Mouse (Mus musculus) frontal cortex, postnatal 36 days (tissue): Measurements from ENCODE around the gene Hacd1.

Experiments
- DNase-seq, 2 experiments: peaks; one replicate each; pipeline ENCODE4 v3.0.0; 2022; ENCODE audit warnings: low spot score in 2 of 2

The Hacd1 gene

GRCm38 (mm10) chr2:14005121-14005520 is 50.8 kb downstream of the Hacd1 start:
- DNase-seq, result no peak

- no peak for DNase-seq
These were observed 95.8 kb downstream of the Hacd1 start for GRCm38 (mm10) chr2:13960136-13960535.

GRCm38 (mm10) chr2:13956463-13956862 is 99.5 kb downstream of the Hacd1 start:
- no peak for DNase-seq

- peak in 1 of 2 experiments; percentile 13 for DNase-seq
These were observed 117.8 kb downstream of the Hacd1 start for GRCm38 (mm10) chr2:13938118-13938517.

- DNase-seq, result no peak
These were observed 120.6 kb downstream of the Hacd1 start for GRCm38 (mm10) chr2:13935343-13935742.

DNA sequence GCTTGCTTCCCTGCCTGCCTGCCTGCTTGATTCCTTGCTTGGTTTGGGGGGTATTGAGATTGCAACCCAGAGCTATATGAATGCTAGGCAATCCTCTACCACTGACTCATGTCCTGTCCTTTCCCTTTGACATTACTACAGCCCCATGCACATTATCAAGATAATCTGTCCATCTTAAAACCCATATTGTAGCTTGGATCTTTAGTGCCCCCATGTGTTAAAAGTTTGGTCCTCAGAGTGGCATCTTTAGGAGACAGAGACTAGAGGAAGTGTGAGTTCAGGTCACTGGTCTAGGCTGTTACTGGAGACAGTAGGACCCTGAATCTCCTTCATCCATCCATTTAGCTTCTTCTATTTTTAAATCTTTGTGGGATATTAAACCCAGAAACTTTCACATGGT is 123.7 kb downstream of the Hacd1 start:
- DNase-seq, result no peak

DNA sequence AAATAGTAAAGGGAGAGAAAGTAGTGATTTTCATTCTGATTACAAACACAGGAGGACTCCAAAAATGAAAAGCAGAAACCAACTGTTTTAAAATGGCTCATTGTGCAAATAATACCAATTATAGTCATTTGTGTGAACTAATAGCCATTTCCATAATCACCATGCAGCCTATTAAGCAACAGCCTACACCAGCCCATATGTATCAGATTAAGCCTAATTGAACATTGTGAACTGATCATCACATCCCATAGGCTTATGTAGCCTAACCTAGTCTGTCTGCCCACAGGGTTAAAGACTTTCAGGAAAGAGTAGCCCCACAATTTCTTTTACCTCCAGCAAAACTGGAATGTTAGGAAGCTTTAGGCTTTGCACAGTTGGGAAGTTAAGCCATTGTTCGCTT is 125.2 kb downstream of the Hacd1 start:
- no peak for DNase-seq

- DNase-seq, result no peak
These were observed 167.4 kb downstream of the Hacd1 start for GRCm38 (mm10) chr2:13888568-13888967.

DNA sequence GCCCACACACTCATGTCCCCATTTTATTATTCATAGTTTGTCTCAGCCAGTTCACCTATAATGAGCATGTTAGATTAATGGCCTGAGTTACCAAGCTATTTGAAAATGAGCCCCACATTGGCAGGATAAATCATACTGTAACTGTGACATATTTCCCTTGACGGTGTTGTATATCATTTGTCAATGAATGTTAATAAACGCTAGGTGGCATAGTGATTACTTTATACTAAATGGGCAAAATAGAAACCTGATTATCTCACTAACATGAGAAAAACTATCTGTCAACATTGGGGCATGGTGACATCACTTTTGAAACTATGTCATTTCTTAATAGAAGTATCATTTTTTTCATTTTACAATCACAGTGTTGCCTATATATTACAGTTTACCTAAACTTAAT is 198.5 kb downstream of the Hacd1 start:
- DNase-seq, result no peak

GRCm38 (mm10) chr2:13855510-13855909 is 200.4 kb downstream of the Hacd1 start:
- DNase-seq, result peak in 1 of 2 experiments; percentile 1

DNA sequence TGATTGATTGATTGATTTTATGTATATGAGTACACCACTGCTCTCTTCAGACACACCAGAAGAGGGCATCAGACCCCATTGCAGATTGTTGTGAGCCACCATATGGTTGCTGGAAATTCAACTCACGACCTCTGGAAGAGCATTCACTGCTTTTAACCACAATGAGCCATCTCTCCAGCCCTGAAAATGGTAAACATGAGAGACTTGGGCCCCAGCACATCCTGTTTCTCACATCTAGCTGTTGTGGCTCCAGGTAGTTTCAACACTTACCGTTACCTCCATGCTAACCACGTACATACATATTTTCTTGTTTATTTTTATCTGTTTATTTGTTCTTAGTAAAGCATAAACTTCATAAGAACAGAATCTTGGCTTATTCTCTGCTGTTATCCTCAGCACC is 219.6 kb downstream of the Hacd1 start:
- DNase-seq, result no peak

DNA sequence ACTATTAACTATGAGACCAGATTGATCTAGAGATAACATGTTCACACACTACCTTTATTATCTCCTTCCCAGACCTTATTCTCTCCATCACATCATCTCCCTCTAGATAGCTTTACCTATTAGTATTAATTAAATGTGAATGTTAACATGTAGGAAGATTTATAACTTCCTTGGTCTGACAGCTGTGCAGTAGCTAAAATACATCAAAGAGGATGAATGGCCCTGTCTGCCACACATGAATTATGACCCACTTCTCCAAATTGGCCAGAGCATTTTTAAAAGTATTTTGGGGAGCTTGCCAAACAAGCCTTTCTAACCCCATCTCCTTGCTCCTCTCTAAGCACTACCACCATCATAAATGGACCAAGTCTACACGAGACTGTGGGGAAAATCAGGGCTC is 220.9 kb downstream of the Hacd1 start:
- DNase-seq, result no peak

DNA sequence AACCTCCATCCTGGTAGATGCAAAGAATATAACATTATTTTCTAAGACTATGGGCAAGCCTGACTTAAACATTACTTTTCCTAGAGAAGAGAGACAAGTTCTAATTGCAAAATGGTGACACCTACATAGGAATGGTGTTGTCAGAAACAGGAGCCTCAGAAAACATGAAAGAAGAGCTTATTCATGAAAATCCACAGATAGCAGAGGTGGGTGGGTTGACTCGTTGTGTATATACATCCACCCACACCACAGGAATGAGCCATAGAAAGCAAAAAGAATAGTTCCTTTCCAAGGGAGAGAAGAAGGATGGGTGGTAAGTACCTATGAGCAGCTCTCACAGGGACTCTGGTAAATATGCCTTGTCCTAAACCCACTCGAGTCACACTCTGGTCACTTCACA is 239.3 kb downstream of the Hacd1 start:
- DNase-seq, result no peak

DNA sequence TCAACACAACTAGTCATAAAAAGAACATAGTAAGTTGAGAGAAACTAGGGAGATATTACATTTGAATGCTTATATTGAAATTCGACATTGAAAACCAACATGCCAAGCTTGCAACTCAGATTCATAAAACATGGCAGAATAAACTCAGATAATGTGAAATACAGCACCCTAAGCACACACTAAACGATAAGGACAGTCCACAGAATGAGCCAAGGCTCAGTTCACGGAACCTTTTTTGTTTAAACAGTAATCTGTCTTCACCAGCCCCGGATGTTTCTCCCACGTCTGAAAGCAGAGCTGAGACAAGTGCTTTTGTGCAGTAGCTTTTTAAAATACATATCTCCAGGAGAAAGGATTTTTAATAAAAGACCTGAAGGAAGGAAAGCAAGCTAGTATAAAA is 247.3 kb downstream of the Hacd1 start:
- no peak for DNase-seq

- no peak for DNase-seq
These were observed 247.9 kb downstream of the Hacd1 start for GRCm38 (mm10) chr2:13808008-13808407.

- no peak for DNase-seq
These were observed 249.8 kb downstream of the Hacd1 start for GRCm38 (mm10) chr2:13806120-13806519.

- no peak for DNase-seq
These were observed 255.3 kb downstream of the Hacd1 start for GRCm38 (mm10) chr2:13800639-13801038.
